Mouse (Mus musculus) limb, embryonic 14.5 days (tissue): ENCODE results near the gene Ddx55. TPM values are rescaled to one million over a fixed set of nuclear protein-coding genes. Genes with fewer than 3 reads are reported as not detected.

Experiments
- ATAC-seq: fragments of 200-750 bp; cut with Nextera tagmentation; 2 replicates; pipeline ENCODE4 v1.8.0; 2017; ENCODE audit warnings: low read depth, moderate number of reproducible peaks, moderate TSS enrichment; ENCODE audit not compliant: low FRiP score
- DNase-seq: peaks from one replicate; pipeline ENCODE4 v3.0.0-alpha.2; 2015; ENCODE audit warnings: low spot score
- H3K27ac ChIP-seq: fragments of 300-500 bp; sonication (generic); replicated peaks from 2 replicates; pipeline ENCODE4 v1.5.1; 2014; ENCODE audit warnings: low read depth, mild to moderate bottlenecking, low read length, moderate library complexity, mixed read lengths
- H3K27me3 ChIP-seq: fragments of 300-500 bp; sonication (generic); 2 replicates; pipeline ENCODE4 v1.6.1; 2014; ENCODE audit warnings: low read length, mixed read lengths; ENCODE audit not compliant: control insufficient read depth, insufficient read depth
- H3K36me3 ChIP-seq: fragments of 300-500 bp; sonication (generic); 2 replicates; pipeline ENCODE4 v1.6.1; 2014; ENCODE audit warnings: mild to moderate bottlenecking, low read length, moderate library complexity, mixed read lengths; ENCODE audit not compliant: control insufficient read depth, insufficient read depth
- H3K4me1 ChIP-seq: fragments of 300-500 bp; sonication (generic); 2 replicates; pipeline ENCODE4 v1.6.1; 2014; ENCODE audit warnings: antibody characterized with exemption, low read length, mixed read lengths; ENCODE audit not compliant: control insufficient read depth, insufficient read depth
- H3K4me2 ChIP-seq: fragments of 300-500 bp; sonication (generic); replicated peaks from 2 replicates; pipeline ENCODE4 v1.6.1; 2014; ENCODE audit warnings: low read depth, mild to moderate bottlenecking, low read length, moderate library complexity; ENCODE audit not compliant: severe bottlenecking
- H3K4me3 ChIP-seq: fragments of 300-500 bp; sonication (generic); replicated peaks from 2 replicates; pipeline ENCODE4 v1.5.1; 2014; ENCODE audit warnings: low read length
- H3K9ac ChIP-seq: fragments of 300-500 bp; sonication (generic); 2 replicates; pipeline ENCODE4 v1.6.1; 2014; ENCODE audit warnings: mild to moderate bottlenecking, low read depth, low read length, moderate library complexity; ENCODE audit not compliant: severe bottlenecking
- H3K9me3 ChIP-seq: fragments of 300-500 bp; sonication (generic); 2 replicates; pipeline ENCODE4 v1.6.1; 2016; ENCODE audit warnings: low read length; ENCODE audit not compliant: control insufficient read depth
- POLR2A ChIP-seq: fragments of 200-500 bp; IDR thresholded peaks from 2 replicates; pipeline ENCODE4 v1.8.0; 2012; ENCODE audit warnings: inconsistent platforms, mild to moderate bottlenecking, moderate library complexity, borderline replicate concordance; ENCODE audit not compliant: insufficient read depth, insufficient read length; ENCODE audit errors: extremely low read depth
- WGBS: fragments of 180-500 bp; shearing (Covaris S2); extraction: QIAGEN DNeasy Blood & Tissue Kit; methylation state at CpG from one replicate; pipeline ENCODE4 v1.1.7; 2014; 5-methylcytosine and 5-hydroxymethylcytosine counted together
- polyA plus RNA-seq, 2 experiments: library from polyadenylated mRNA; depleted of rRNA in 1 of 2; stranded (reverse) in 1 of 2; unstranded in 1 of 2; fragments of >200 nt; fragmentation: Nextera tagmentation in 1 of 2; extraction: Ambion mirVana in 1 of 2; gene quantifications; 2 replicates each; pipeline versions ENCODE4 v1.2.1 to v1.2.3; 2012 to 2014

Gene Ddx55
- polyA plus RNA-seq, 2 experiments: 11.9 to 22.0 TPM

DNA sequence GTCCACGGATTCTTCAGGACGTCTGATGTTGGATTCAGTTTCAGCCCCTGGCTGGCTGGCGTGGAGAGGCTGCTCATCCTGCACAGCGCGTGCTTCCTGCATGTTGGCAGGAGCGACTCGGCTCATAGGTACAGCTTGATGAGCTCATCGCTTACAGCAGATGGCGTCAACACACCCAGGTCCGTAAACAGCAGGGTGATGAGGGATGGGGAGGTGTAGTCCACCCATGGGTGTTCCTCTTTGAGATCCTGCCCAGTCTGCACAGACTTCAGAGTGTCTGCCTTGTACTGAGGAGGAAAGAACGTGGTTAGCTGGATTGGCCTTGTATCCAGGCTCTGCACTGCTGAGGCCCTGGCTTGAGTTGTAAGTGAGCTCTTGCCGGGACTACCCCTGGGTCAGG lies 18.4 kb downstream of the Ddx55 start:
- DNase-seq (no peak), ATAC-seq (no peak)
- Histone ChIP-seq H3K4me3 (no peak overlapping the region), H3K4me2 (no peak overlapping the region), H3K27ac (no peak overlapping the region), H3K27me3 (no peaks in the 10 kb centered on the region), H3K9ac (no peak overlapping the region), H3K4me1 (no peaks in the 10 kb centered on the region), H3K36me3 (peaks cover 98% of the 10 kb centered on the region), H3K9me3 (no peaks in the 10 kb centered on the region)
- 87% methylated on average over 12 of the region's 12 CpGs for WGBS
- TF ChIP-seq POLR2A: no peak

DNA sequence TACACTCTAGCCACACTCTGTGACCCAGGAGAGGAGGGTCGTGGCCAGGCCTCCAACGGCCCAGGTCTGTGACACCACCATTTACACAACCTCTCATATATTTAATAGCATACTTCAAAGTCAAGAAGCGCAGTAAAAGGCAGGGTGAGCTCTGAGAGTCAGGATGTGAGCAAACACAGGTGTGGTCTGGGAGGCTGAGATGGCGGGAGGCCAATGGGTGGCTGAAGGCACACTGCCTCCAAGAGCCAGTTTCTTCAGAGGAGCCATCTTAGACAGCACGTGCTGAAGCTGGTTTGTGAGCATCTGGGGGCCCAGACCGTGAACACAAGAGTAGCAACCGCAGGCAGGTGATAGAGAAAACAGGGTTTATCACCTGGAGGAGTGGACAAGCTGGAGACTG lies 22.8 kb downstream of the Ddx55 start:
- no peak for DNase-seq
- Histone ChIP-seq H3K27ac (no peak overlapping the region), H3K4me1 (peaks cover 9% of the 10 kb centered on the region; the same call in 1 of the 2 replicates), H3K9me3 (no peaks in the 10 kb centered on the region), H3K36me3 (peaks cover 65% of the 10 kb centered on the region), H3K4me2 (no peak overlapping the region), H3K9ac (no peak overlapping the region), H3K4me3 (no peak overlapping the region), H3K27me3 (no peaks in the 10 kb centered on the region)
- no peak for TF ChIP-seq POLR2A
- WGBS: 85% methylated on average over 7 of the region's 7 CpGs
- no peak for ATAC-seq

DNA sequence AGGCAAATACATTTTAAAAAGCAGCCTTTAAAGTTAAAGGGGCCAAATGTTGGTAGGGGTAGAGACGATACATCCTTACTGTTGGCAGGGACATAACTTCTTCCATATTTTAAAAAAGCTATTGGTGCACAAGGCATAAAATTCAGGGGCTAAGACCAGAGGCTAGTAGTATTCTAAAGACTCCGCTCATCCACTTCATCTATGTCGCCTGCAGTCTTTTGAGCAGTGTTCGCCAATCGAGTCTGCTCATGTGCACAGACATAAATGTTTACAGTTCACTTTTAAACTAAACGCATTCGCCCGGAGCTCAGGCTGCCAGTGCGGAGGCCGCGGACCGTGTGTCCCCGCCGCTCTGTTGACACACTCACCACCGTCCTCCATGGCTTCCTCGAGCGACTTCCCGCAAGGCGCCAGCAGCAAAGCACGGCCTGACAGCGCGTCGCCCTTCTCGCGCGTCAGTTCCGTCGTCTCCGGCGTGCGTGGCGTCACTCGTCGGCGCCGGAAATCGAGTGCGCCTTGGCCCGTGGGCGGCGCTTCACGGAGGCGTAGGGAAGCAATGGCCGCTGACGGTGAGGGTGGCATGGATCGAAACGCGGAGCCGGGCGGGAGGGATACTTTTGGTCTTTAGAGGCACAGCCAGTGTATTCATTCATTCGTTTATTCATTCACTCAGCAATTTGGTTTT lies 26.1 kb downstream of the Ddx55 start, which contains the start of the genes Eif2b1 and Gtf2h3:
Eif2b1 (minus strand) TSS at position 499 of the 685 bp plus-strand sequence.
Gtf2h3 (plus strand) TSS at position 508 of the 685 bp plus-strand sequence.
- TF ChIP-seq POLR2A: peak; percentile 81; the same call in 1 of the 2 replicates
- Histone ChIP-seq H3K27me3 (no peaks in the 10 kb centered on the region), H3K36me3 (peaks cover 51% of the 10 kb centered on the region), H3K4me3 (peak within 1 kb of the TSS; percentile 65), H3K4me1 (peaks cover 9% of the 10 kb centered on the region; the same call in 1 of the 2 replicates), H3K9me3 (no peaks in the 10 kb centered on the region), H3K9ac (peak within 1 kb of the TSS; percentile 68), H3K4me2 (peak within 1 kb of the TSS; percentile 57), H3K27ac (no peak within 1 kb of the TSS)
- DNase-seq (peak; percentile 92), ATAC-seq (peak; percentile 92)
- WGBS: 1% methylated on average over 51 of the region's 51 CpGs

DNA sequence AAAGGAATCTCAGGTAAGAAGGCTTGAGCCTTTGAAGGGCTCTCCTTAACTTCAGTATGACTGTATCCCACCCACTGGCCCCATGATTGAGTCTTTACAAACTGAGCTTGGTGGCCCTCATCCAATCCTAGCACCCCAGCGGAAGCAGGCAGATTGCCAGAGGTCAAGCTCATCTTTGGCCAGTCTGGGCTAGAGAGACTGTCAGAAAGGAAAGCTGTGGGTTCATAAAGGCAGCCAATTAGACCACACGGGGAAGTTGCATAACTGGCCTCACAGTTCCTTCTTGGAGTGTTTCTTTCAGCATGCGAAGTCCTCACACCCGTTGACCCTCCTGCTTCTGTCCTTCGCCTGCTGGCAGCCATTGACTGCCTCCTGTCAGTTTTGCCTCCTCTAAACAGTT lies 29.9 kb downstream of the Ddx55 start:
- no peak for TF ChIP-seq POLR2A
- Histone ChIP-seq H3K4me1 (peaks cover 9% of the 10 kb centered on the region; the same call in 1 of the 2 replicates), H3K4me2 (no peak overlapping the region), H3K27me3 (no peaks in the 10 kb centered on the region), H3K9me3 (no peaks in the 10 kb centered on the region), H3K4me3 (no peak overlapping the region), H3K36me3 (peaks cover 51% of the 10 kb centered on the region), H3K9ac (no peak overlapping the region), H3K27ac (no peak overlapping the region)
- WGBS: 89% methylated on average over 5 of the region's 5 CpGs
- ATAC-seq (no peak), DNase-seq (no peak)

DNA sequence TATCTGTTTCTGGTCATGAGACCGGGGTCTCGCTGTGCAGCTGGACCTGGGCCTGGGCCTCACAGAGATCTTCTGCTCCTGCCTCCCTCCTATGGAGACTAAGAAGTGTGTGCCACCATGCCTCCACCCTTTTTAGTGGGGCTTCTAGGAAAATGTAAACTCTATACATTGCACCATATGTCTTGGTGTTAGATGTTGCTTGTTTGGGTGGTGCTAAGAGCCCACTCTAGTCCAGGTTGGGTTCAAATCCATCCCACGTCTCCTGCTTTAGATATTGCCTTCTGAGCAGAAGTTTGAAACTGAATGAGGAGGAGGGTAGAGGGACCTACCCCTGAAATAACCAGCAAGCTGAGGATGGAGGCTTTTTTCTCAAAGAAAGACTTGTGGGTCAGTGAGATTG lies 40.1 kb downstream of the Ddx55 start:
- Histone ChIP-seq H3K9me3 (no peaks in the 10 kb centered on the region), H3K27ac (no peak overlapping the region), H3K36me3 (peaks cover 80% of the 10 kb centered on the region), H3K9ac (no peak overlapping the region), H3K4me1 (no peaks in the 10 kb centered on the region), H3K4me2 (no peak overlapping the region), H3K4me3 (no peak overlapping the region), H3K27me3 (no peaks in the 10 kb centered on the region)
- no peak for DNase-seq
- WGBS: 96% methylated on average over 3 of the region's 3 CpGs
- no peak for TF ChIP-seq POLR2A
- no peak for ATAC-seq
